Mouse (Mus musculus) stomach, postnatal 0 days (tissue): ENCODE measurements at regions not wholly inside any gene's neighbourhood (a gene's known extent, or its start where the extent isn't known, plus 50 kb on each side); places are given as distances from the start of the nearest gene placed in this dataset. TPM values are rescaled to one million over a fixed set of nuclear protein-coding genes. Genes with fewer than 3 reads are reported as not detected.

Experiments used
- ATAC-seq: fragments of 200-750 bp; cut with Nextera tagmentation; 2 replicates; pipeline ENCODE4 v1.8.0; 2017; ENCODE audit not compliant: low FRiP score, low TSS enrichment
- DNase-seq: peaks from one replicate; pipeline ENCODE4 v3.0.0-alpha.2; 2016; ENCODE audit warnings: low spot score
- H3K27ac ChIP-seq: fragments of 300-500 bp; sonication (generic); replicated peaks from 2 replicates; pipeline ENCODE4 v1.5.1; 2014; ENCODE audit warnings: mild to moderate bottlenecking, control low read depth
- H3K27me3 ChIP-seq: fragments of 300-500 bp; sonication (generic); 2 replicates; pipeline ENCODE4 v1.6.1; 2014; ENCODE audit warnings: low read length; ENCODE audit not compliant: control insufficient read depth, insufficient read depth
- H3K36me3 ChIP-seq: fragments of 300-500 bp; sonication (generic); 2 replicates; pipeline ENCODE4 v1.6.1; 2014; ENCODE audit warnings: low read length, mixed read lengths; ENCODE audit not compliant: control insufficient read depth, insufficient read depth
- H3K4me1 ChIP-seq: fragments of 300-500 bp; sonication (generic); replicated peaks from 2 replicates; pipeline ENCODE4 v1.6.1; 2014; ENCODE audit warnings: antibody characterized with exemption; ENCODE audit not compliant: control insufficient read depth, insufficient read depth
- H3K4me2 ChIP-seq: fragments of 300-500 bp; sonication (generic); replicated peaks from 2 replicates; pipeline ENCODE4 v1.6.1; 2014; ENCODE audit warnings: low read depth, mild to moderate bottlenecking, control low read depth, moderate library complexity
- H3K4me3 ChIP-seq: fragments of 300-500 bp; sonication (generic); 2 replicates; pipeline ENCODE4 v1.5.1; 2014; ENCODE audit warnings: low read depth, low read length, control low read depth
- H3K9ac ChIP-seq: fragments of 300-500 bp; sonication (generic); 2 replicates; pipeline ENCODE4 v1.6.1; 2014; ENCODE audit warnings: mild to moderate bottlenecking, low read length, control low read depth, mixed read lengths
- H3K9me3 ChIP-seq: fragments of 300-500 bp; sonication (generic); 2 replicates; pipeline ENCODE4 v1.6.1; 2016; ENCODE audit warnings: low read length; ENCODE audit not compliant: control insufficient read depth
- CTCF ChIP-seq: IDR thresholded peaks from 2 replicates; pipeline ENCODE4 v1.5.1; 2016; ENCODE audit warnings: antibody characterized with exemption, low read depth, mild to moderate bottlenecking, moderate library complexity
- EP300 ChIP-seq: optimal IDR thresholded peaks from 2 replicates; pipeline ENCODE3; 2016; ENCODE audit warnings: antibody characterized with exemption
- WGBS: fragments of 180-500 bp; shearing (Covaris S2); extraction: QIAGEN DNeasy Blood & Tissue Kit; methylation state at CpG from one replicate; pipeline ENCODE4 v1.1.7; 2014; 5-methylcytosine and 5-hydroxymethylcytosine counted together
- microRNA-seq: library from miRNA; unstranded; fragments of <30 nt; microRNA quantifications from one replicate; pipeline ENCODE4, GENCODE M21; 2016

DNA sequence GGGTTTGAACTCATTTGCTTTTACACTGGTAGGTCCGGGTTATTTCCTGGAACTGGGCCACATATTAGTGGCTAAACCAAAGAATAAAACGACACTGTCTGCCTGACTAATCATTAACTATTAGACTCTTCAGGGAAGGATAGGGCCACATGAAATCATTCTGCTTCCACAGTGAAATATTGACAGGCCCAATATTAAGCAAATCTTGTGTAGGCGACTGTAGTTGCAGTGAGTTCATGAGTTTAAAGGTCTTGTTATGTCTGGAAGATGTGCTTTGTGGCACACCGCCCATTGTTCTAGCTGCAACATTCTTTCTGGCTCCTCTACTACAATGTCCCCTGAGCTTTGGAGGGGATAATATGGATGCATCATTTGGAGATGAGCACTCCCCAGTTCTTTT is 65.7 kb upstream of the Pbx1 start:
- TF ChIP-seq EP300 (no peak), CTCF (no peak)
- ATAC-seq (no peak), DNase-seq (no peak)
- Histone ChIP-seq H3K4me2 (no peak overlapping the region), H3K9ac (no peak overlapping the region), H3K9me3 (no peaks in the 10 kb centered on the region), H3K36me3 (no peaks in the 10 kb centered on the region), H3K27me3 (no peaks in the 10 kb centered on the region), H3K4me3 (no peak overlapping the region), H3K27ac (no peak overlapping the region), H3K4me1 (no peaks in the 10 kb centered on the region)
- WGBS: 50% methylated on average over 4 of the region's 4 CpGs

DNA sequence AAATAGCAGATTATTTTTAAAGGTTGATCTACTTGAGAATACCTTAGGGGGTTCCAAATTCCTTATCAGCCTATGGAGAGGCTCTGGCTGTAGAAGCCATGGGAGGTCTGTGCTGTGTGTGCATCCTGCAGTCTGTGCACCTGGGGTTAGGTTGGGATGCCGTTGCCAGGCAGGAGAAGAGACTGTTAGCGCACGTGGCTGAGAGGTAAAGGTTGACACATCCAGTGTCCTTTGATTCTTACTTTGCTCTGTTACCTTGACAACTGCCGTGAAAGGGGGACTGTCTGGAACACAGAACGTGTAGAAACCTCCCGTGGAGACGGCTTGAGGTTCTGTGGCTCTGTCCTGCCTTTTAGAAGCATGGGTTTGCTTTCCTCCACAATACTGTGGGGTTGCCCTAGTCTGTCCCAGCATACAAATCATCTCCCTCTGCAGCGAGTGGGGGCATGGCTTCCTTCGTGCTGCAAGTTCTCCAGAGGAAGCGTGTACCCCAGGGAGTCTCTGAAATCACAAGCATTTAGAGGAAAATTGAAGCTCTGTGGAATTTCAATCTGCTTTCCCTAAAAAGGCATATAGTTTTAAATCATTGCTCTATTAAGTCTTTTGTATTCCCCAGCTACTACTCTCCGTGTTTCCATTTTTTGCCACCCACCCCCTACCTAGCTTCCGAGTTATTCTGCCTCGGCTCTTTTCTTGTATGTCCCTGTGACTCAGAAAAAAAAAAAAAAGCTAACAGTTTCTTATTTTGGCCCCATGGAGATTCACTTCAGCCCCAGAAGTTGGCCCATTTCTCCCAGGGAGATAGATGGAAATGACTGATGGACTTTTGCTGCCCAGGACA is 63.8 kb upstream of the Pbx1 start:
- Histone ChIP-seq H3K36me3 (no peaks in the 10 kb centered on the region), H3K4me2 (no peak overlapping the region), H3K4me1 (no peaks in the 10 kb centered on the region), H3K27ac (no peak overlapping the region), H3K9ac (no peak overlapping the region), H3K27me3 (no peaks in the 10 kb centered on the region), H3K4me3 (no peak overlapping the region), H3K9me3 (no peaks in the 10 kb centered on the region)
- WGBS: 60% methylated on average over 13 of the region's 13 CpGs
- TF ChIP-seq EP300 (no peak), CTCF (no peak)
- DNase-seq (no peak), ATAC-seq (no peak)

DNA sequence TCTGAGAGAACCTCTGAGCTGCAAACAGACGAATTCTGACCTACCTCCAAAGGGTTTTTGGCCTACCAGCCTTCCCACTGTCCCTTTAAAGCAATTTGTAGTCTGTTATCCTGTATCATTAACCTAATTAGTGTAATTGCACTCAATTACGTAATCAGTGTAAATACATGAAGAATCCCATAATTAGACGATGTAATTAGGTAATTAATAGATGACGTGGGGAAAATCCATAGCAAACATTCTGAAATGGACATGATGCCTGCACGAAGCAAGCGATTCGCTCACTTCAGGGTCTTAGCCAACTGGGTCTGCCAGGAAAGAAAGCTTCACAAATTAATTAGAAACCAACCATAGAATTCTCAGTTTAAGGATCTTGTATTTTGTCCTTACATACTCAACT is 55.4 kb upstream of the Pbx1 start:
- Histone ChIP-seq H3K36me3 (no peaks in the 10 kb centered on the region), H3K4me3 (no peak overlapping the region), H3K9ac (no peak overlapping the region), H3K27me3 (no peaks in the 10 kb centered on the region), H3K4me2 (no peak overlapping the region), H3K9me3 (no peaks in the 10 kb centered on the region), H3K27ac (no peak overlapping the region), H3K4me1 (no peaks in the 10 kb centered on the region)
- ATAC-seq (no peak), DNase-seq (no peak)
- no peak for TF ChIP-seq EP300
- no peak for TF ChIP-seq CTCF
- WGBS: 89% methylated on average over 7 of the region's 7 CpGs

GRCm38 (mm10) chr1:168483651-168484050 is 51.6 kb upstream of the Pbx1 start:
- H3K27ac ChIP-seq: no peak overlapping the region
- no peak overlapping the region for H3K9ac ChIP-seq
- H3K27me3 ChIP-seq: no peaks in the 10 kb centered on the region
- H3K4me1 ChIP-seq: no peaks in the 10 kb centered on the region
- 73% methylated on average over 13 of the region's 13 CpGs for WGBS
- no peak for DNase-seq
- H3K4me3 ChIP-seq: no peak overlapping the region
- no peak for ATAC-seq
- no peaks in the 10 kb centered on the region for H3K9me3 ChIP-seq
- no peak overlapping the region for H3K4me2 ChIP-seq
- no peaks in the 10 kb centered on the region for H3K36me3 ChIP-seq
- TF ChIP-seq CTCF (no peak), EP300 (no peak)

Small RNA genes in the stretch of these regions (microRNA-seq; reads per million reads assigned to microRNA genes)
- gene Mir6348 (not detected), gene Mir6354 (not detected)
